Mouse (Mus musculus): Measurements from ENCODE around the gene Chmp6.

DNA sequence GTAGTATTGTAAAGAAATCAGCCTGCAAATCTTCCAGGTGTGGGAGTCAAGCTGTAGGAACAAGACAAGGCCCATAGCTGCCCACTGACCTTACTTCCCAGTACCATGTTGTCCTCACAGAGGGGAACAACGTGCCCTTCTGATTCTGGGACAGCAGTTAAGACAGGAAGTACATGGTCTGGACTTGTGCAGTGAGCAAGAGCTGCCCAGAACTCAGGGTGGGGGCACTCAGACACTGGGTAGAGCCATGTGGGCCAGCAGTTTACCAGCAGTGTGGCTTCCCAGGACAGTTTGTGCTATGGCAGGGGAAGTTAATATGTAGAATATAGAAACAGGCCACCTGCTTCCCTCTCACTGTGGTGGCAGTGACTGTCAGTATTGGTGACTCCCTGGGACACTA is 38.4 kb upstream of the Chmp6 start:
- TF ChIP-seq CTCF (IDR thresholded peaks at IDR 0.05; ENCODE audit: control insufficient read depth, insufficient read depth, insufficient read length) (no peak), USF1 (IDR thresholded peaks at IDR 0.05; ENCODE audit: low read depth) (no peak), FOSL1 (IDR thresholded peaks at IDR 0.05; ENCODE audit: insufficient read depth, low read length, poor library complexity, severe bottlenecking) (no peak)

Data from C2C12 (cell line).